Mouse (Mus musculus) MEL (cell line): Measurements from ENCODE around the gene Gde1. TPM values are rescaled to one million over a fixed set of nuclear protein-coding genes. Genes with fewer than 3 reads are reported as not detected.

Experiments used
- DNase-seq: peaks from one replicate; pipeline ENCODE4 v3.0.0; 2011; ENCODE audit warnings: low read depth, low spot score
- H3K27ac ChIP-seq: 2 replicates; pipeline ENCODE4 v1.5.1; 2012; ENCODE audit warnings: low read depth, mild to moderate bottlenecking, control low read depth, low read length, moderate library complexity; ENCODE audit not compliant: control insufficient read depth
- H3K27me3 ChIP-seq, 2 experiments: fragments of 150-350 bp in 1 of 2; sonication (generic) in 1 of 2; 2 replicates each; pipeline ENCODE4 v1.6.1; 2012; ENCODE audit warnings: low read length in 2 of 2, mild to moderate bottlenecking in 2 of 2, improper control_type of control experiment in 1 of 2, moderate library complexity in 1 of 2; ENCODE audit not compliant: insufficient read depth in 2 of 2, control insufficient read depth in 1 of 2
- H3K36me3 ChIP-seq, 2 experiments: 2 replicates each; pipeline ENCODE4 v1.6.1; 2012 to 2014; ENCODE audit warnings: low read length in 2 of 2, improper control_type of control experiment in 1 of 2, inconsistent platforms in 1 of 2, mild to moderate bottlenecking in 1 of 2; ENCODE audit not compliant: insufficient read depth in 2 of 2, control insufficient read depth in 1 of 2
- H3K4me1 ChIP-seq, 2 experiments: fragments of 150-350 bp in 1 of 2; sonication (generic) in 1 of 2; 2 replicates each; pipeline ENCODE4 v1.6.1; 2012; ENCODE audit warnings: low read length in 2 of 2, improper control_type of control experiment in 1 of 2, mild to moderate bottlenecking in 1 of 2; ENCODE audit not compliant: insufficient read depth in 2 of 2, control insufficient read depth in 1 of 2
- H3K4me3 ChIP-seq, 2 experiments: fragments of 150-350 bp in 1 of 2; sonication (generic) in 1 of 2; 2 replicates each; pipeline ENCODE4 v1.5.1; 2012; ENCODE audit warnings: low read depth in 2 of 2, low read length in 2 of 2, mild to moderate bottlenecking in 2 of 2, moderate library complexity in 2 of 2, control low read depth in 1 of 2, improper control_type of control experiment in 1 of 2; ENCODE audit not compliant: control insufficient read depth in 1 of 2, insufficient read depth in 1 of 2
- H3K79me2 ChIP-seq: 2 replicates; pipeline ENCODE4 v1.6.1; 2012; ENCODE audit warnings: mild to moderate bottlenecking, low read length, moderate library complexity; ENCODE audit not compliant: control insufficient read depth, poor library complexity, insufficient read depth
- H3K9ac ChIP-seq: 2 replicates; pipeline ENCODE4 v1.6.1; 2012; ENCODE audit warnings: low read depth, mild to moderate bottlenecking, control low read depth, low read length, moderate library complexity; ENCODE audit not compliant: control insufficient read depth, poor library complexity, severe bottlenecking
- H3K9me3 ChIP-seq: fragments of 150-350 bp; sonication (generic); replicated peaks from 2 replicates; pipeline ENCODE4 v1.6.1; 2012; ENCODE audit warnings: mild to moderate bottlenecking, low read length, improper control_type of control experiment, moderate library complexity; ENCODE audit not compliant: insufficient read depth
- CHD2 ChIP-seq: IDR thresholded peaks from 2 replicates; pipeline ENCODE4 v1.6.1; 2011; ENCODE audit warnings: low read length, improper control_type of control experiment
- EP300 ChIP-seq, 2 experiments: IDR thresholded peaks; 2 replicates each; pipeline ENCODE4 v1.6.1; 2011; ENCODE audit warnings: improper control_type of control experiment in 2 of 2, low read length in 2 of 2, low read depth in 1 of 2, mild to moderate bottlenecking in 1 of 2
- GABPA ChIP-seq: IDR thresholded peaks from 2 replicates; pipeline ENCODE4 v1.6.1; 2012; ENCODE audit warnings: low read depth, mild to moderate bottlenecking, inconsistent platforms, low read length, improper control_type of control experiment, moderate library complexity
- JUND ChIP-seq: IDR thresholded peaks from 2 replicates; pipeline ENCODE4 v1.6.1; 2011; ENCODE audit warnings: low read depth, mild to moderate bottlenecking, improper control_type of control experiment, low read length
- KAT2A ChIP-seq: conservative IDR thresholded peaks from 2 replicates; pipeline ENCODE4 v1.6.1; 2012; ENCODE audit warnings: low read depth, low read length, improper control_type of control experiment, inconsistent platforms
- MAFK ChIP-seq: IDR thresholded peaks from 2 replicates; pipeline ENCODE4 v1.6.1; 2011; ENCODE audit warnings: low read depth, mild to moderate bottlenecking, low read length, improper control_type of control experiment, borderline replicate concordance
- MEF2A ChIP-seq: IDR thresholded peaks from 2 replicates; pipeline ENCODE4 v1.6.1; 2014; ENCODE audit warnings: low read depth, mild to moderate bottlenecking, inconsistent platforms, low read length, improper control_type of control experiment; ENCODE audit not compliant: poor library complexity, insufficient replicate concordance, severe bottlenecking; ENCODE audit errors: extremely low read depth
- MXI1 ChIP-seq: IDR thresholded peaks from 2 replicates; pipeline ENCODE4 v1.6.1; 2011; ENCODE audit warnings: mild to moderate bottlenecking, low read depth, low read length, improper control_type of control experiment
- NELFE ChIP-seq: IDR thresholded peaks from 2 replicates; pipeline ENCODE4 v1.6.1; 2011; ENCODE audit warnings: low read depth, low read length, improper control_type of control experiment
- NRF1 ChIP-seq: IDR thresholded peaks from 2 replicates; pipeline ENCODE4 v1.6.1; 2014; ENCODE audit warnings: low read depth, mild to moderate bottlenecking, inconsistent platforms, low read length, improper control_type of control experiment, moderate library complexity; ENCODE audit not compliant: poor library complexity, insufficient read depth, severe bottlenecking
- RAD21 ChIP-seq: IDR thresholded peaks from 2 replicates; pipeline ENCODE4 v1.6.1; 2011; ENCODE audit warnings: mild to moderate bottlenecking, low read depth, low read length, improper control_type of control experiment
- SIN3A ChIP-seq: IDR thresholded peaks from 2 replicates; pipeline ENCODE4 v1.6.1; 2012; ENCODE audit warnings: low read length, improper control_type of control experiment, inconsistent platforms
- TBP ChIP-seq: IDR thresholded peaks from 2 replicates; pipeline ENCODE4 v1.8.0; 2011; ENCODE audit warnings: low read depth, low read length, improper control_type of control experiment
- USF2 ChIP-seq, 2 experiments: IDR thresholded peaks; 2 replicates each; pipeline ENCODE4 v1.6.1; 2011 to 2012; ENCODE audit warnings: improper control_type of control experiment in 2 of 2, low read length in 2 of 2, borderline replicate concordance in 1 of 2, inconsistent platforms in 1 of 2, low read depth in 1 of 2, mild to moderate bottlenecking in 1 of 2; ENCODE audit not compliant: insufficient read depth in 1 of 2
- ZC3H11A ChIP-seq: IDR thresholded peaks from 2 replicates; pipeline ENCODE4 v1.6.1; 2012; ENCODE audit warnings: low read depth, mild to moderate bottlenecking, inconsistent platforms, low read length, improper control_type of control experiment
- ZKSCAN1 ChIP-seq: IDR thresholded peaks from 2 replicates; pipeline ENCODE4 v1.6.1; 2012; ENCODE audit warnings: low read depth, mild to moderate bottlenecking, inconsistent platforms, low read length, improper control_type of control experiment, moderate library complexity
- ZMIZ1 ChIP-seq: IDR thresholded peaks from 2 replicates; pipeline ENCODE4 v1.6.1; 2012; ENCODE audit warnings: low read depth, mild to moderate bottlenecking, inconsistent platforms, low read length, improper control_type of control experiment, moderate library complexity
- ZNF384 ChIP-seq: IDR thresholded peaks from 2 replicates; pipeline ENCODE4 v1.6.1; 2012; ENCODE audit warnings: low read depth, mild to moderate bottlenecking, inconsistent platforms, low read length, improper control_type of control experiment
- polyA plus RNA-seq, 2 experiments: library from polyadenylated mRNA; stranded (reverse) in 1 of 2; unstranded in 1 of 2; fragments of >175 nt in 1 of 2; fragments of >200 nt in 1 of 2; gene quantifications; 2 replicates each; pipeline versions ENCODE4 v1.2.1 to v1.2.4; 2012; ENCODE audit warnings: low replicate concordance in 2 of 2, low read depth in 1 of 2; ENCODE audit not compliant: insufficient read length in 2 of 2, insufficient read depth in 1 of 2, missing spikeins in 1 of 2
- total RNA-seq: library from RNA; depleted of rRNA; stranded (reverse); fragments of 300-350 nt; gene quantifications from 2 replicates; pipeline ENCODE4 v1.2.3, GENCODE M21; 2012

Gde1 gene
- total and polyA plus RNA-seq, 3 experiments: 38.1 to 39.8 TPM; not detected in 1

- Histone ChIP-seq H3K36me3 (peaks cover 0 to 25% of the 10 kb centered on the region in 2 experiments; a peak in 2 of 4 replicates), H3K79me2 (peaks cover 4% of the 10 kb centered on the region), H3K9me3 (no peaks in the 10 kb centered on the region), H3K4me3 (no peak overlapping the region), H3K9ac (no peak overlapping the region), H3K4me1 (peaks cover 4 to 22% of the 10 kb centered on the region in 2 experiments), H3K27me3 (no peaks in the 10 kb centered on the region), H3K27ac (no peak overlapping the region)
- DNase-seq: no peak
- TF ChIP-seq CHD2: no peak
- no peak for TF ChIP-seq MXI1
- TF ChIP-seq RAD21: no peak
- TF ChIP-seq MEF2A: no peak
- TF ChIP-seq USF2 (IDR thresholded peaks at IDR 0.05; ENCODE audit: borderline replicate concordance in 1 of 2, insufficient read depth in 1 of 2, low read depth in 1 of 2, low read length in 2 of 2): no peak
- TF ChIP-seq ZNF384: no peak
- TF ChIP-seq ZC3H11A: no peak
- TF ChIP-seq NRF1: no peak
- no peak for TF ChIP-seq EP300 (IDR thresholded peaks at IDR 0.05; ENCODE audit: low read depth in 1 of 2, low read length in 2 of 2)
- no peak for TF ChIP-seq TBP
These were observed 910 bp upstream of the Gde1 start for GRCm38 (mm10) chr7:118706488-118706887.

GRCm38 (mm10) chr7:118706051-118706450 lies 473 bp upstream of the Gde1 start:
- Histone ChIP-seq H3K36me3 (peaks cover 0 to 25% of the 10 kb centered on the region in 2 experiments; a peak in 2 of 4 replicates), H3K4me1 (peaks cover 4 to 22% of the 10 kb centered on the region in 2 experiments), H3K9me3 (no peaks in the 10 kb centered on the region), H3K79me2 (peaks cover 4% of the 10 kb centered on the region), H3K9ac (peak overlapping the region; percentile 77), H3K27ac (no peak overlapping the region), H3K4me3 (peak overlapping the region; percentile 15 to 74; a peak in 2 of 4 replicates), H3K27me3 (no peaks in the 10 kb centered on the region)
- TF ChIP-seq KAT2A: no peak
- no peak for TF ChIP-seq ZNF384
- no peak for TF ChIP-seq GABPA
- no peak for TF ChIP-seq MAFK
- no peak for TF ChIP-seq ZKSCAN1
- no peak for TF ChIP-seq SIN3A
- TF ChIP-seq ZMIZ1: no peak
- no peak for TF ChIP-seq USF2 (IDR thresholded peaks at IDR 0.05; ENCODE audit: borderline replicate concordance in 1 of 2, insufficient read depth in 1 of 2, low read depth in 1 of 2, low read length in 2 of 2)
- no peak for TF ChIP-seq MXI1
- TF ChIP-seq CHD2: no peak
- TF ChIP-seq NELFE: no peak
- no peak for TF ChIP-seq JUND
- no peak for TF ChIP-seq MEF2A
- DNase-seq: no peak
